Mouse (Mus musculus) limb, embryonic 12.5 days (tissue): ENCODE results near the gene Sestd1. TPM values are rescaled to one million over a fixed set of nuclear protein-coding genes. Genes with fewer than 3 reads are reported as not detected.
A peak's percentile ranks its signal among the peaks of the same experiment; 100 is the strongest.

ENCODE experiments used
- ATAC-seq: fragments of 200-750 bp; cut with Nextera tagmentation; 2 replicates; pipeline ENCODE4 v1.8.0; 2017; ENCODE audit warnings: low read depth, moderate TSS enrichment; ENCODE audit not compliant: insufficient number of reproducible peaks, insufficient read depth, low FRiP score, low TSS enrichment
- H3K27ac ChIP-seq: fragments of 300-500 bp; sonication (generic); 2 replicates; pipeline ENCODE4 v1.5.1; 2016; ENCODE audit warnings: mild to moderate bottlenecking, moderate library complexity
- H3K27me3 ChIP-seq: fragments of 300-500 bp; sonication (generic); 2 replicates; pipeline ENCODE4 v1.6.1; 2016; ENCODE audit warnings: mild to moderate bottlenecking, moderate library complexity
- H3K36me3 ChIP-seq: fragments of 300-500 bp; sonication (generic); 2 replicates; pipeline ENCODE4 v1.6.1; 2016; ENCODE audit warnings: mild to moderate bottlenecking, moderate library complexity
- H3K4me1 ChIP-seq: fragments of 300-500 bp; sonication (generic); replicated peaks from 2 replicates; pipeline ENCODE4 v1.6.1; 2016
- H3K4me2 ChIP-seq: fragments of 300-500 bp; sonication (generic); 2 replicates; pipeline ENCODE4 v1.6.1; 2016; ENCODE audit warnings: mild to moderate bottlenecking, moderate library complexity
- H3K4me3 ChIP-seq: fragments of 300-500 bp; sonication (generic); replicated peaks from 2 replicates; pipeline ENCODE4 v1.5.1; 2016; ENCODE audit warnings: mild to moderate bottlenecking
- H3K9ac ChIP-seq: fragments of 300-500 bp; sonication (generic); replicated peaks from 2 replicates; pipeline ENCODE4 v1.6.1; 2016; ENCODE audit warnings: mild to moderate bottlenecking, moderate library complexity
- H3K9me3 ChIP-seq: fragments of 300-500 bp; sonication (generic); 2 replicates; pipeline ENCODE4 v1.6.1; 2016; ENCODE audit warnings: mild to moderate bottlenecking, moderate library complexity
- WGBS: fragments of 180-500 bp; shearing (Covaris S2); methylation state at CpG from one replicate; pipeline ENCODE4 v1.1.7; 2016; 5-methylcytosine and 5-hydroxymethylcytosine counted together
- polyA plus RNA-seq: library from polyadenylated mRNA; unstranded; fragments of >200 nt; fragmentation: Nextera tagmentation; extraction: Ambion mirVana; gene quantifications from 2 replicates; pipeline ENCODE4 v1.2.1, GENCODE M21; 2016

Gene Sestd1
- polyA plus RNA-seq, 1 experiment from 2014 or later: 25.1 TPM

GRCm38 (mm10) chr2:77249771-77250681 is 30.4 kb downstream of the Sestd1 start:
- ATAC-seq: no peak
- H3K9ac ChIP-seq: no peak overlapping the region
- 26% methylated on average over 8 of the region's 8 CpGs for WGBS

GRCm38 (mm10) chr2:77248416-77248815 is 32.0 kb downstream of the Sestd1 start:
- no peak overlapping the region for H3K27ac ChIP-seq
- peaks cover 22% of the 10 kb centered on the region for H3K36me3 ChIP-seq
- no peaks in the 10 kb centered on the region for H3K27me3 ChIP-seq
- no peak for ATAC-seq
- H3K4me3 ChIP-seq: no peak overlapping the region
- H3K4me2 ChIP-seq: no peak overlapping the region
- H3K4me1 ChIP-seq: peaks cover 40% of the 10 kb centered on the region
- 84% methylated on average over 1 of the region's 1 CpGs for WGBS
- 0 out of 2 replicates have a peak, but pooled peaks cover 6% of the 10 kb centered on the region for H3K9me3 ChIP-seq
- no peak overlapping the region for H3K9ac ChIP-seq

More at GRCm38 (mm10) chr2:77249771-77250681, 30.4 kb downstream of the Sestd1 start:
- H3K27me3 ChIP-seq: no peaks in the 10 kb centered on the region
- no peak overlapping the region for H3K4me2 ChIP-seq
- no peak overlapping the region for H3K27ac ChIP-seq
- peaks cover 11% of the 10 kb centered on the region; the same call in 1 of the 2 replicates for H3K36me3 ChIP-seq
- no peak overlapping the region for H3K4me3 ChIP-seq
- peaks cover 40% of the 10 kb centered on the region for H3K4me1 ChIP-seq
- no peaks in the 10 kb centered on the region for H3K9me3 ChIP-seq

- WGBS: 75% methylated on average over 10 of the region's 10 CpGs
- H3K27ac ChIP-seq: no peak overlapping the region
- no peak overlapping the region for H3K9ac ChIP-seq
- H3K4me2 ChIP-seq: no peak overlapping the region
- H3K36me3 ChIP-seq: peaks cover 30% of the 10 kb centered on the region
- no peak overlapping the region for H3K4me3 ChIP-seq
- 0 out of 2 replicates have a peak, but pooled peaks cover 6% of the 10 kb centered on the region for H3K9me3 ChIP-seq
- ATAC-seq: no peak
- H3K27me3 ChIP-seq: no peaks in the 10 kb centered on the region
- peaks cover 40% of the 10 kb centered on the region for H3K4me1 ChIP-seq
Measured at GRCm38 (mm10) chr2:77247200-77247830, 33.1 kb downstream of the Sestd1 start.

GRCm38 (mm10) chr2:77245806-77246205 is 34.6 kb downstream of the Sestd1 start:
- ATAC-seq: no peak
- Histone ChIP-seq H3K27me3 (no peaks in the 10 kb centered on the region), H3K4me3 (no peak overlapping the region), H3K36me3 (peaks cover 39% of the 10 kb centered on the region), H3K9ac (no peak overlapping the region), H3K4me2 (no peak overlapping the region), H3K27ac (peak overlapping the region; percentile 66), H3K9me3 (0 out of 2 replicates have a peak, but pooled peaks cover 6% of the 10 kb centered on the region), H3K4me1 (peaks cover 40% of the 10 kb centered on the region)
- 22% methylated on average over 3 of the region's 3 CpGs for WGBS

GRCm38 (mm10) chr2:77242248-77242647 is 38.1 kb downstream of the Sestd1 start:
- no peak for ATAC-seq
- no peak overlapping the region for H3K9ac ChIP-seq
- H3K27me3 ChIP-seq: no peaks in the 10 kb centered on the region
- 0 out of 2 replicates have a peak, but pooled peaks cover 6% of the 10 kb centered on the region for H3K9me3 ChIP-seq
- 93% methylated on average over 6 of the region's 6 CpGs for WGBS
- H3K27ac ChIP-seq: no peak overlapping the region
- H3K36me3 ChIP-seq: peaks cover 57% of the 10 kb centered on the region
- H3K4me3 ChIP-seq: no peak overlapping the region
- H3K4me1 ChIP-seq: peaks cover 16% of the 10 kb centered on the region
- H3K4me2 ChIP-seq: no peak overlapping the region

GRCm38 (mm10) chr2:77238607-77239006 is 41.8 kb downstream of the Sestd1 start:
- no peak for ATAC-seq
- no peak overlapping the region for H3K27ac ChIP-seq

GRCm38 (mm10) chr2:77238046-77238445 is 42.3 kb downstream of the Sestd1 start:
- Histone ChIP-seq H3K27me3 (no peaks in the 10 kb centered on the region), H3K4me2 (no peak overlapping the region), H3K9me3 (no peaks in the 10 kb centered on the region), H3K9ac (no peak overlapping the region), H3K27ac (no peak overlapping the region), H3K4me3 (no peak overlapping the region), H3K36me3 (peaks cover 56% of the 10 kb centered on the region), H3K4me1 (no peaks in the 10 kb centered on the region)
- no peak for ATAC-seq
- WGBS: 85% methylated on average over 3 of the region's 3 CpGs

More at GRCm38 (mm10) chr2:77238607-77239006, 41.8 kb downstream of the Sestd1 start:
- no peaks in the 10 kb centered on the region for H3K9me3 ChIP-seq
- peaks cover 56% of the 10 kb centered on the region for H3K36me3 ChIP-seq
- H3K4me1 ChIP-seq: no peaks in the 10 kb centered on the region
- no peak overlapping the region for H3K4me3 ChIP-seq
- no peaks in the 10 kb centered on the region for H3K27me3 ChIP-seq
- WGBS: 93% methylated on average over 3 of the region's 3 CpGs
- H3K9ac ChIP-seq: no peak overlapping the region
- no peak overlapping the region for H3K4me2 ChIP-seq

GRCm38 (mm10) chr2:77236860-77237259 is 43.5 kb downstream of the Sestd1 start:
- H3K4me2 ChIP-seq: no peak overlapping the region
- no peaks in the 10 kb centered on the region for H3K4me1 ChIP-seq
- H3K36me3 ChIP-seq: peaks cover 61% of the 10 kb centered on the region
- ATAC-seq: no peak
- no peak overlapping the region for H3K9ac ChIP-seq
- H3K4me3 ChIP-seq: no peak overlapping the region
- WGBS: 90% methylated on average over 4 of the region's 4 CpGs
- no peak overlapping the region for H3K27ac ChIP-seq
- no peaks in the 10 kb centered on the region for H3K27me3 ChIP-seq
- H3K9me3 ChIP-seq: no peaks in the 10 kb centered on the region

- Histone ChIP-seq H3K4me2 (no peak overlapping the region), H3K27ac (no peak overlapping the region), H3K36me3 (peaks cover 63% of the 10 kb centered on the region), H3K27me3 (no peaks in the 10 kb centered on the region), H3K4me3 (no peak overlapping the region), H3K9ac (no peak overlapping the region), H3K9me3 (no peaks in the 10 kb centered on the region), H3K4me1 (no peaks in the 10 kb centered on the region)
- no peak; the same call in 1 of the 2 replicates for ATAC-seq
- 75% methylated on average over 4 of the region's 4 CpGs for WGBS
Measured at GRCm38 (mm10) chr2:77235896-77236295, 44.5 kb downstream of the Sestd1 start.

GRCm38 (mm10) chr2:77232604-77233003 is 47.8 kb downstream of the Sestd1 start:
- WGBS: 66% methylated on average over 2 of the region's 2 CpGs
- Histone ChIP-seq H3K9ac (no peak overlapping the region), H3K27ac (no peak overlapping the region), H3K27me3 (no peaks in the 10 kb centered on the region), H3K4me3 (no peak overlapping the region), H3K4me1 (no peaks in the 10 kb centered on the region), H3K9me3 (no peaks in the 10 kb centered on the region), H3K36me3 (peaks cover 46% of the 10 kb centered on the region), H3K4me2 (no peak overlapping the region)
- no peak for ATAC-seq

- no peak overlapping the region for H3K4me3 ChIP-seq
- WGBS: 96% methylated on average over 2 of the region's 2 CpGs
- no peaks in the 10 kb centered on the region for H3K4me1 ChIP-seq
- H3K27ac ChIP-seq: no peak overlapping the region
- no peak overlapping the region for H3K9ac ChIP-seq
- no peak for ATAC-seq
- no peaks in the 10 kb centered on the region for H3K9me3 ChIP-seq
- no peaks in the 10 kb centered on the region for H3K27me3 ChIP-seq
- peaks cover 27% of the 10 kb centered on the region; the same call in 1 of the 2 replicates for H3K36me3 ChIP-seq
- H3K4me2 ChIP-seq: no peak overlapping the region
Measured at GRCm38 (mm10) chr2:77220960-77221359, 59.4 kb downstream of the Sestd1 start.
